Mouse (Mus musculus) bone marrow, adult 2 months (tissue): Measurements from ENCODE around the gene Chst3. TPM values are rescaled to one million over a fixed set of nuclear protein-coding genes. Genes with fewer than 3 reads are reported as not detected.
A peak's percentile ranks its signal among the peaks of the same experiment; 100 is the strongest.
"Not testable (repeated sequence)": the region's sequence is repeated elsewhere in the genome, so short reads cannot be mapped to it uniquely, and the experiment has no call there.

Experiments used
- H3K27ac ChIP-seq: fragments of 200-500 bp; 2 replicates; pipeline ENCODE4 v1.5.1; 2012; ENCODE audit warnings: low read depth, mild to moderate bottlenecking, control low read depth, inconsistent platforms, low read length; ENCODE audit not compliant: control insufficient read depth, poor library complexity, insufficient read depth
- H3K4me1 ChIP-seq: fragments of 200-500 bp; 2 replicates; pipeline ENCODE4 v1.6.1; 2011; ENCODE audit warnings: low read length; ENCODE audit not compliant: control insufficient read depth, insufficient read depth
- H3K4me3 ChIP-seq: fragments of 200-500 bp; replicated peaks from 2 replicates; pipeline ENCODE3; 2011; ENCODE audit warnings: mild to moderate bottlenecking, low read depth, low read length, control low read depth; ENCODE audit not compliant: control insufficient read depth
- CTCF ChIP-seq: fragments of 200-500 bp; IDR thresholded peaks from 2 replicates; pipeline ENCODE4 v1.5.1; 2011; ENCODE audit warnings: low read length, control low read depth; ENCODE audit not compliant: control insufficient read depth, insufficient read depth
- POLR2A ChIP-seq: fragments of 200-500 bp; IDR thresholded peaks from 2 replicates; pipeline ENCODE4 v1.6.1; 2011; ENCODE audit warnings: low read depth, mild to moderate bottlenecking, control low read depth, low read length, borderline replicate concordance; ENCODE audit not compliant: control insufficient read depth
- WGBS: fragments of 180-500 bp; shearing (Covaris S2); methylation state at CpG from one replicate; pipeline ENCODE4 v1.1.7; 2018; 5-methylcytosine and 5-hydroxymethylcytosine counted together
- polyA plus RNA-seq: library from polyadenylated mRNA; stranded (reverse); fragments of >200 nt; gene quantifications from 2 replicates; pipeline ENCODE4 v1.2.4, GENCODE M21; 2011; ENCODE audit warnings: low replicate concordance; ENCODE audit not compliant: missing spikeins, insufficient read depth, insufficient read length

The Chst3 gene
- polyA plus RNA-seq, 1 experiment: 16.5 TPM

- Histone ChIP-seq H3K27ac (peak overlapping the region; percentile 37; the same call in 1 of the 2 replicates), H3K4me3 (no peak overlapping the region), H3K4me1 (no peaks in the 10 kb centered on the region; the same call in none of the 2 replicates)
- TF ChIP-seq POLR2A (peak; percentile 41; the same call in 1 of the 2 replicates), CTCF (no peak)
- 31% methylated on average over 6 of the region's 6 CpGs for WGBS
These were observed 67.9 kb downstream of the Chst3 start for GRCm38 (mm10) chr10:60151107-60151663.

- H3K27ac ChIP-seq: no peak overlapping the region
- no peaks in the 10 kb centered on the region; the same call in 1 of the 2 replicates for H3K4me1 ChIP-seq
- no peak overlapping the region for H3K4me3 ChIP-seq
- 2% methylated on average over 5 of the region's 5 CpGs for WGBS
- TF ChIP-seq CTCF: peak; percentile 87
- no peak for TF ChIP-seq POLR2A
These were observed 71.0 kb downstream of the Chst3 start for GRCm38 (mm10) chr10:60148087-60148486.

GRCm38 (mm10) chr10:60147510-60148047 lies 71.5 kb downstream of the Chst3 start:
- H3K4me3 ChIP-seq, H3K4me1 ChIP-seq, H3K27ac ChIP-seq: not testable (repeated sequence)
- 82% methylated on average over 10 of the region's 10 CpGs for WGBS

- WGBS: 87% methylated on average over 3 of the region's 3 CpGs
- TF ChIP-seq CTCF (no peak), POLR2A (no peak)
- no peak overlapping the region for H3K27ac ChIP-seq
- H3K4me1 ChIP-seq: peaks cover 2% of the 10 kb centered on the region; the same call in 1 of the 2 replicates
- no peak overlapping the region for H3K4me3 ChIP-seq
These were observed 77.4 kb downstream of the Chst3 start for GRCm38 (mm10) chr10:60141656-60142160.

GRCm38 (mm10) chr10:60140751-60141150 lies 78.3 kb downstream of the Chst3 start:
- Histone ChIP-seq H3K4me3 (no peak overlapping the region), H3K27ac (no peak overlapping the region), H3K4me1 (peaks cover 2% of the 10 kb centered on the region; the same call in 1 of the 2 replicates)
- 90% methylated on average over 4 of the region's 4 CpGs for WGBS
- TF ChIP-seq POLR2A: no peak
- no peak for TF ChIP-seq CTCF

GRCm38 (mm10) chr10:60138680-60139079 lies 80.4 kb downstream of the Chst3 start:
- Histone ChIP-seq H3K4me3 (no peak overlapping the region), H3K4me1 (peaks cover 2% of the 10 kb centered on the region; the same call in 1 of the 2 replicates), H3K27ac (no peak overlapping the region)
- WGBS: 20% methylated on average over 5 of the region's 5 CpGs
- TF ChIP-seq CTCF (no peak), POLR2A (no peak)

- Histone ChIP-seq H3K4me1 (peaks cover 2% of the 10 kb centered on the region; the same call in 1 of the 2 replicates), H3K4me3 (no peak overlapping the region), H3K27ac (no peak overlapping the region)
- no peak for TF ChIP-seq CTCF
- TF ChIP-seq POLR2A: no peak
- 77% methylated on average over 7 of the region's 7 CpGs for WGBS
These were observed 82.1 kb downstream of the Chst3 start for GRCm38 (mm10) chr10:60136935-60137334.

- H3K4me3 ChIP-seq, H3K27ac ChIP-seq: not testable (repeated sequence)
- whole genome bisulfite sequencing: 59% methylated on average over 1 of the region's 1 CpGs
These were observed 83.0 kb downstream of the Chst3 start for GRCm38 (mm10) chr10:60136010-60136409.

GRCm38 (mm10) chr10:60134201-60134600 lies 84.9 kb downstream of the Chst3 start:
- 81% methylated on average over 9 of the region's 9 CpGs for WGBS
- H3K27ac ChIP-seq: no peak overlapping the region
- peaks cover 2% of the 10 kb centered on the region; the same call in 1 of the 2 replicates for H3K4me1 ChIP-seq
- no peak for TF ChIP-seq CTCF
- no peak for TF ChIP-seq POLR2A
- H3K4me3 ChIP-seq: no peak overlapping the region

More at GRCm38 (mm10) chr10:60136010-60136409, 83.0 kb downstream of the Chst3 start:
- not testable (repeated sequence) for H3K4me1 ChIP-seq
